Mouse (Mus musculus) megakaryocyte, embryonic 14.5 days (primary cell): Measurements from ENCODE around the gene Gje1. TPM values are rescaled to one million over a fixed set of nuclear protein-coding genes. Genes with fewer than 3 reads are reported as not detected.

Experiments
- H3K27me3 ChIP-seq: replicated peaks from 2 replicates; pipeline ENCODE3; 2012; ENCODE audit warnings: inconsistent platforms
- H3K36me3 ChIP-seq: replicated peaks from 2 replicates; pipeline ENCODE3; 2012; ENCODE audit warnings: low read length, inconsistent platforms, mixed read lengths
- H3K4me1 ChIP-seq: 2 replicates; pipeline ENCODE4 v1.6.1; 2012; ENCODE audit warnings: inconsistent platforms
- H3K4me3 ChIP-seq: replicated peaks from 2 replicates; pipeline ENCODE3; 2012; ENCODE audit warnings: moderate library complexity, mild to moderate bottlenecking, inconsistent platforms
- H3K9me3 ChIP-seq: 2 replicates; pipeline ENCODE4 v1.6.1; 2012; ENCODE audit warnings: inconsistent platforms
- FLI1 ChIP-seq: IDR thresholded peaks from 2 replicates; pipeline ENCODE4 v1.6.1; 2012; ENCODE audit warnings: low read length, inconsistent platforms, mixed read lengths
- GATA1 ChIP-seq: IDR thresholded peaks from 3 replicates; pipeline ENCODE4 v1.6.1; 2012; ENCODE audit warnings: mixed read lengths, low read length, inconsistent platforms, borderline replicate concordance
- polyA plus RNA-seq: library from polyadenylated mRNA; stranded (reverse); fragments of >175 nt; gene quantifications from 2 replicates; pipeline ENCODE4 v1.2.3, GENCODE M21; 2012; ENCODE audit warnings: low replicate concordance; ENCODE audit not compliant: insufficient read depth

The Gje1 gene
- 3.1 TPM in 1 of 2 replicates, not detected in the other for polyA plus RNA-seq

GRCm38 (mm10) chr10:14718114-14718513, at the start of gene Gje1:
TSS of gene Gje1 (minus strand) at chr10:14718214.
- TF ChIP-seq FLI1 = no peak
- no peak for TF ChIP-seq GATA1
- no peaks in the 10 kb centered on the region for H3K27me3 ChIP-seq
- no peaks in the 10 kb centered on the region for H3K9me3 ChIP-seq
- no peak within 1 kb of the TSS for H3K4me3 ChIP-seq
- no peaks in the 10 kb centered on the region for H3K4me1 ChIP-seq
- H3K36me3 ChIP-seq = no peaks in the 10 kb centered on the region

DNA sequence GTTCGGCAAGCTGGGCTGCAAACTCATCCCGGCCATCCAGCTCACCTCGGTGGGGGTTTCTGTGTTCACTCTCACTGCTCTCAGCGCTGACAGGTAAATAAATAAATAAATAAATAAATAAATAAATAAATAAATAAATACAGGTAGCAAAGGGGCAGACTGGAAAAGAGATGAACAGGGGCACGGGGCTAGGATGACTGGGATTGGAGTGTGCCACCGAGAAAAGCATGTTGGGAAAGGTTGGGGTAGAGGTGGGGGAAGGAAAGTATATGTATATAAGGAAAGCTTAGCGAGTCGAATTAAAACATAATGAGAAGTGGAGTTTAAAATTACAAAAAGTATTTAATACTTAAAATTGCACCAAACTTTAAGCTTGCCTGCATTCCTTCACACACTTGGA, 42.6 kb upstream of the Gje1 start:
- peaks cover 14% of the 10 kb centered on the region for H3K27me3 ChIP-seq
- no peaks in the 10 kb centered on the region for H3K9me3 ChIP-seq
- peaks cover 10% of the 10 kb centered on the region for H3K4me1 ChIP-seq
- TF ChIP-seq GATA1 (no peak), FLI1 (no peak)
- no peaks in the 10 kb centered on the region for H3K36me3 ChIP-seq
- peak overlapping the region; percentile 77 for H3K4me3 ChIP-seq

GRCm38 (mm10) chr10:14759665-14760558, 41.9 kb upstream of the Gje1 start:
- no peak for TF ChIP-seq FLI1
- no peak for TF ChIP-seq GATA1
- Histone ChIP-seq H3K36me3 (no peaks in the 10 kb centered on the region), H3K4me3 (peak overlapping the region; percentile 77), H3K27me3 (peaks cover 14% of the 10 kb centered on the region), H3K9me3 (no peaks in the 10 kb centered on the region), H3K4me1 (peaks cover 10% of the 10 kb centered on the region)

GRCm38 (mm10) chr10:14734285-14734684, 16.3 kb upstream of the Gje1 start:
- Histone ChIP-seq H3K4me3 (no peak overlapping the region), H3K36me3 (no peaks in the 10 kb centered on the region), H3K4me1 (no peaks in the 10 kb centered on the region), H3K9me3 (no peaks in the 10 kb centered on the region; the same call in 1 of the 2 replicates), H3K27me3 (no peaks in the 10 kb centered on the region)
- no peak for TF ChIP-seq FLI1
- no peak for TF ChIP-seq GATA1

DNA sequence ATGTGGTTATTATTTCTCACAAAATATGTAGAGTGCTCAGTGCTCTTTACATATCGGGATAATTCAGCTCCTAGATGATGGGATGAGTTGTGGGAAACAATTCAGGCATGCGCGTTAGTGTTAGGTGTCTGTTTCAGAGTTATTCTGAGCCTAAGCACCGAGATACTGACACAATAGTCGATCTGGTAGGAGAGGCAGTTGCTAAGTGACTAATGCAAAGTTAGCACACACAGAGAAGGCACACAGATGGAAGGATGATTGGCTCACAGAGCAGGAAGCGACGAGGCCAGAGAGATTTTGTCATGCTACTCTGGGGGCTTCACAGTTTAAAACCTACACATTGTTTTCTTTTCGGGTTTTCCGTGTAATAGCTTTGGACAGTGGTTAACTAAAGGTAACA, 7.7 kb upstream of the Gje1 start:
- no peaks in the 10 kb centered on the region for H3K36me3 ChIP-seq
- no peaks in the 10 kb centered on the region for H3K4me1 ChIP-seq
- H3K9me3 ChIP-seq = no peaks in the 10 kb centered on the region
- no peaks in the 10 kb centered on the region for H3K27me3 ChIP-seq
- TF ChIP-seq FLI1 (no peak), GATA1 (no peak)
- no peak overlapping the region for H3K4me3 ChIP-seq

DNA sequence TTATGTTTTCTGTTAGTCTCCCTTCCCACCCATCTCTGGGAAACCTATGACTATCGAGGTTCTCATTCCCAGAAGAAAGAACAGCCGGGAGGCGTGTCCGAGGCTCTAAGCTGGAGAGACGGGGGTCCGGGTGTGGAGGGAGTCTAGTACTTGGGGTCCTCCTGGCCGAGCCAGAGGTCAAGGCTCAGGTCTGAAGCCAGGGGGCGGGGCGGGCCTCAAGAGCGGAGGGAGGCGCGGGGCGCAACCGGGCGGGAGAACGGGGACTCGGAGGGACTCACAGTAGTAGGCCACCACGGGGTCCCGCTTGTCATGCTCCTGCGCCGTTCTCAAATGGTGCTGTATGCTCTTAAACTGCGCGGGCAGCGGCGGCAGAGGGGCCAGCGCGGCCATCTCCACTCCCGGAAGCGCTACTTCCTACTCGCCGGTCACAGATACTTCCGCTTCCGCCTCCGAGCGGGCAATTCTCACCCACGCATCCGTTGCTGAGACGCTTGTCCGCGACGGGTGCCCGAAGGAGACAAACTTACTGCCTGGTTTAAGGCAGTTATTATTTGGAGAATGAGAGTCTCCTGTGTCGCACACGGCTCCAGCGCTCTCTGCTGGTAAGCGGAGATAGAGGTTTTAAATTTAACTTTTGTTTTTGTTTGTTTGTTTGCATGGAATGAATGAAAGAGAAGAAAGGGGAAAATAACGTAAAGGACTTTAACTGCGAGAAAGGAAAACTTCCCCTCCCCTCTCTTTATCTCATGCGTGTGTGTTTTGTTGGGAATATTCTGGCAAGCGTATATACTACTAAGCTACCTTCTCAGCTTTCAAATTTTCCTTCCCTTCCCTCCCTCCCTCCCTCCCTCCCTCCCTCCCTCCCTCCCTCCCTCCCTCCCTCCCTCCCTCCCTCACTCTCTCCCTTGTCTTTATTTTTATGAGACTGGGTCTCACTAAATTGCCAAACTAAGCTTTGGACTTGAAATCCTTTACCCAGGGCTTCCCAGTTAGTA, 12.6 kb downstream of the Gje1 start, which contains the start of the genes Vta1 and Nmbr:
Gene Vta1, minus strand, starts transcription at position 489 of the 995 bp plus-strand sequence.
Gene Nmbr, plus strand, starts transcription at position 520 of the 995 bp plus-strand sequence.
- H3K9me3 ChIP-seq = no peaks in the 10 kb centered on the region
- H3K27me3 ChIP-seq = no peaks in the 10 kb centered on the region
- peaks cover 11% of the 10 kb centered on the region for H3K36me3 ChIP-seq
- H3K4me1 ChIP-seq = peaks cover 19% of the 10 kb centered on the region
- H3K4me3 ChIP-seq = peak within 1 kb of the TSS; percentile 98
- peak; percentile 85 for TF ChIP-seq FLI1
- no peak for TF ChIP-seq GATA1

GRCm38 (mm10) chr10:14703830-14704420, 14.1 kb downstream of the Gje1 start:
- Histone ChIP-seq H3K4me1 (peaks cover 19% of the 10 kb centered on the region), H3K4me3 (peak overlapping the region; percentile 98), H3K27me3 (no peaks in the 10 kb centered on the region), H3K36me3 (peaks cover 21% of the 10 kb centered on the region), H3K9me3 (no peaks in the 10 kb centered on the region)
- no peak for TF ChIP-seq FLI1
- TF ChIP-seq GATA1 = no peak

GRCm38 (mm10) chr10:14703239-14703638, 14.8 kb downstream of the Gje1 start:
- no peak for TF ChIP-seq GATA1
- TF ChIP-seq FLI1 = no peak
- Histone ChIP-seq H3K36me3 (peaks cover 21% of the 10 kb centered on the region), H3K4me3 (peak overlapping the region; percentile 98), H3K27me3 (no peaks in the 10 kb centered on the region), H3K9me3 (no peaks in the 10 kb centered on the region), H3K4me1 (peaks cover 19% of the 10 kb centered on the region)

GRCm38 (mm10) chr10:14690349-14690748, 27.7 kb downstream of the Gje1 start:
- TF ChIP-seq FLI1 (no peak), GATA1 (no peak)
- H3K9me3 ChIP-seq = peaks cover 10% of the 10 kb centered on the region; the same call in 1 of the 2 replicates
- no peak overlapping the region for H3K4me3 ChIP-seq
- H3K4me1 ChIP-seq = peaks cover 10% of the 10 kb centered on the region
- H3K27me3 ChIP-seq = no peaks in the 10 kb centered on the region
- H3K36me3 ChIP-seq = peaks cover 35% of the 10 kb centered on the region
